Comparison of ENCODE assay signal across 29 mouse cellular contexts in the genomic region with DNA sequence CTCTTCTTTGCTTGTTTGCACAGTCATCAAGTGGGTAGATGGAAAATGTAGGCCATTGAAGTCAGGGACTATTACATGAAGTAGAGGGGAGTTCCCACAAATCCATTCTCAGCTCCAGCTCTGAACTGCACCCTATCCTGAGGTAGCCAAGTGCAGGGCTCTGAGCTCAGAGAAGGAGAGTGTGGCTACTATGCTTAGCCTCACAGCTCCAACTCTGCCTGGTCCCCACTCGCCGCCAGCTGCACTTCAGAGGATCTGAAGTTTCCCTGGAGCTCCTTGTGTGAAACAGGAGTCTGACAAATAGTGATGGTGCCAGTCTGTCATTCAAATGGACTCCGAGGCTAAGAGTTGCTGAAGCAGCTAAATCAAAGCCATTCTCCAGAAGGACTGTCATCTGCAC. TPM values are rescaled to one million over a fixed set of nuclear protein-coding genes. Genes with fewer than 3 reads are reported as not detected.
DNase-seq lines count a peak whose midpoint lies in the region; ATAC-seq lines count a peak whose summit lies in the region.
"Had no signal": no experiment of that assay in that cellular context is flagged by ENCODE, and none has a peak within 500 bp of the region (broad histone marks: within the 10 kb centered on the region; RNA-seq: fewer than 3 reads in every experiment).

No protein-coding gene starts in this region.

- ATAC-seq in hindbrain, embryonic 16.5 days = peak; percentile 69
- ATAC-seq in hindbrain, embryonic 12.5 days (ENCODE audit: low FRiP score) = no peak
- 0 out of 2 replicates have a peak, but pooled peaks have one; percentile 5 for ATAC-seq in lung, embryonic 15.5 days (ENCODE audit: borderline replicate concordance, extremely low read depth, low FRiP score, low TSS enrichment)
- ATAC-seq: inflammation-experienced regulatory T-cells, adult 6 months; intestine, postnatal 0 days had no signal

- 61% methylated on average over 3 of the region's 3 CpGs for WGBS in hindbrain, embryonic 16.5 days
- WGBS in hindbrain, embryonic 12.5 days = 56% methylated on average over 3 of the region's 3 CpGs
- WGBS in lung, embryonic 15.5 days = 63% methylated on average over 3 of the region's 3 CpGs

- intact Hi-C loops in gastrocnemius, postnatal 14 days (cut with DNase I; ENCODE audit: low total_unique reads) = no loop called here

- H3K9ac ChIP-seq in hindbrain, embryonic 16.5 days (ENCODE audit: low read depth, low read length) = no peak overlapping the region
- no peak overlapping the region for H3K9ac ChIP-seq in hindbrain, embryonic 12.5 days
- H3K9ac ChIP-seq in lung, embryonic 15.5 days = no peak overlapping the region
- H3K9ac ChIP-seq: embryonic facial prominence, embryonic 15.5 days; heart, embryonic 15.5 days had no signal

- H3K4me1 ChIP-seq in hindbrain, embryonic 16.5 days (ENCODE audit: control insufficient read depth, insufficient read depth, low read depth, low read length) = no peaks in the 10 kb centered on the region
- no peaks in the 10 kb centered on the region for H3K4me1 ChIP-seq in hindbrain, embryonic 12.5 days
- H3K4me1 ChIP-seq in lung, embryonic 15.5 days = no peaks in the 10 kb centered on the region
- H3K4me1 ChIP-seq: embryonic facial prominence, embryonic 15.5 days had no signal

- no peaks in the 10 kb centered on the region for H3K36me3 ChIP-seq in hindbrain, embryonic 16.5 days (ENCODE audit: control insufficient read depth, insufficient read depth, low read length)
- no peaks in the 10 kb centered on the region for H3K36me3 ChIP-seq in hindbrain, embryonic 12.5 days
- H3K36me3 ChIP-seq in lung, embryonic 15.5 days = no peaks in the 10 kb centered on the region
- H3K36me3 ChIP-seq: embryonic facial prominence, embryonic 15.5 days; forebrain, embryonic 10.5 days; heart, embryonic 10.5 days; heart, embryonic 15.5 days had no signal

- DNase-seq in gastrocnemius, adult 18-20 months (ENCODE audit: low spot score) = peak; percentile 8
- DNase-seq in gastrocnemius, postnatal 14 days = no peak
- no peak for DNase-seq in lung, postnatal 25 days (ENCODE audit: low spot score)
- peak; percentile 28 for DNase-seq in brain, adult 2 months (ENCODE audit: low read depth, low spot score)
- no peak for DNase-seq in adrenal gland, adult (ENCODE audit: inconsistent age in 2 of 2, low spot score in 1 of 2)
- DNase-seq: adrenal gland, adult 8-10 months; adrenal gland, postnatal 36 days; cerebellum, adult 11 months; cerebellum, adult 8-10 months; cerebellum, postnatal 14 days; embryo, embryonic 11 days; heart, adult 18-20 months had no signal

- no peak overlapping the region for H3K4me3 ChIP-seq in hindbrain, embryonic 16.5 days (ENCODE audit: low read length)
- no peak overlapping the region for H3K4me3 ChIP-seq in hindbrain, embryonic 12.5 days
- no peak overlapping the region for H3K4me3 ChIP-seq in lung, embryonic 15.5 days
- H3K4me3 ChIP-seq: embryonic facial prominence, embryonic 15.5 days; erythroblast, embryonic 14.5 days; forebrain, embryonic 10.5 days; heart, embryonic 10.5 days; heart, embryonic 15.5 days had no signal

- H3K4me2 ChIP-seq in hindbrain, embryonic 16.5 days (ENCODE audit: low read length) = no peak overlapping the region
- H3K4me2 ChIP-seq in hindbrain, embryonic 12.5 days (replicated peaks) = no peak overlapping the region
- H3K4me2 ChIP-seq in lung, embryonic 15.5 days = no peak overlapping the region
- H3K4me2 ChIP-seq: embryonic facial prominence, embryonic 15.5 days; heart, embryonic 15.5 days had no signal

- no peaks in the 10 kb centered on the region for H3K27me3 ChIP-seq in hindbrain, embryonic 16.5 days (replicated peaks; ENCODE audit: control insufficient read depth, insufficient read depth, low read length)
- H3K27me3 ChIP-seq in hindbrain, embryonic 12.5 days = no peaks in the 10 kb centered on the region
- H3K27me3 ChIP-seq in lung, embryonic 15.5 days = no peaks in the 10 kb centered on the region
- H3K27me3 ChIP-seq: embryonic facial prominence, embryonic 15.5 days; heart, embryonic 15.5 days had no signal

- no peaks in the 10 kb centered on the region for H3K9me3 ChIP-seq in hindbrain, embryonic 16.5 days (ENCODE audit: control insufficient read depth, low read length)
- no peaks in the 10 kb centered on the region for H3K9me3 ChIP-seq in hindbrain, embryonic 12.5 days (replicated peaks)
- H3K9me3 ChIP-seq in lung, embryonic 15.5 days = no peaks in the 10 kb centered on the region
- H3K9me3 ChIP-seq: embryonic facial prominence, embryonic 15.5 days; forebrain, embryonic 10.5 days; heart, embryonic 10.5 days; heart, embryonic 15.5 days had no signal

- no peak overlapping the region for H3K27ac ChIP-seq in hindbrain, embryonic 16.5 days (ENCODE audit: low read depth, low read length)
- H3K27ac ChIP-seq in hindbrain, embryonic 12.5 days = no peak overlapping the region
- H3K27ac ChIP-seq in lung, embryonic 15.5 days = no peak overlapping the region
- H3K27ac ChIP-seq: embryonic facial prominence, embryonic 15.5 days; forebrain, embryonic 10.5 days; heart, embryonic 10.5 days had no signal

RNA-seq across cellular contexts. Expression of a gene that starts 13.7 kb away (rescaled TPM):
- total RNA-seq in gastrocnemius, adult 18-20 months (2021) = not detected
- total RNA-seq in gastrocnemius, postnatal 14 days (2021) = not detected
- not detected in 2 replicates for polyA plus RNA-seq in hindbrain, embryonic 16.5 days (2015; fragmentation: Nextera tagmentation; extraction: Ambion mirVana)
- not detected in 2 replicates for polyA plus RNA-seq in hindbrain, embryonic 12.5 days (2016; fragmentation: Nextera tagmentation; extraction: Ambion mirVana)
- not detected in 2 replicates for polyA plus RNA-seq in lung, embryonic 15.5 days (2015; fragmentation: Nextera tagmentation; extraction: Ambion mirVana)
- total RNA-seq: adrenal gland, adult 8-10 months; adrenal gland, postnatal 36 days; common myeloid progenitor, adult 5-6 weeks; ES-E14; gastrocnemius, postnatal 4 days; heart, adult 18-20 months; heart, postnatal 25 days had no signal
- polyA plus RNA-seq: brain, embryonic 14.5 days; embryonic facial prominence, embryonic 11.5 days; embryonic facial prominence, embryonic 15.5 days; erythroblast, embryonic 14.5 days; forebrain, embryonic 10.5 days; heart, embryonic 10.5 days; heart, embryonic 15.5 days; hindbrain, embryonic 11.5 days; inflammation-experienced regulatory T-cells, adult 6 months; intestine, postnatal 0 days had no signal

Comparison
In these comparisons a context has a peak if more than half of its experiments do, and no peak if none do; other contexts are left out.
1. DNase-seq: peak in gastrocnemius, adult 18-20 months (single experiment) and brain, adult 2 months (single experiment); none in gastrocnemius, postnatal 14 days (single experiment), lung, postnatal 25 days (single experiment) and adrenal gland, adult (0 of 2).